Mouse (Mus musculus): ENCODE data around the gene Crtc3.

DNA sequence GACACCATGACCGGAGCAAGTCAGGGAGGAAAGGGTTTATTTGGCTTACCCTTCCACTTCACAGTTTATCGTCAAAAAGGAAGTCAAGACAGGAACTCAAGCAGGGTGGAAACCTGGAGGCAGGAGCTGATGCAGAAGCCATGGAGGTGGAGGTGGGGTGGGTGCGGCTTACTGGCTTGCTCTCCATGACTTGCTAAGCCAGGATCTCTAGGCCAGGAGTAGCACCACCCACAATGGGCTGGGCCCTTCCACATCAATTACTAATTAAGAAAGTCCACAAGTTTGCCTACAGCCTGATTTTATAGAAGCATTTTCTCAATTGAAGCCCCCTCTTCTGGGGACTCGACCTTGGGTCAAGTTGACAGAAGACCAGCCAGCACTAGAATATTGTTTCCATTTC, 15.4 kb upstream of the Crtc3 start:
- TF ChIP-seq CTCF (IDR thresholded peaks at IDR 0.05; ENCODE audit: borderline replicate concordance, control insufficient read depth, extremely low read depth, insufficient read depth, low read length, poor library complexity), result no peak
- TF ChIP-seq POLR2A (IDR thresholded peaks at IDR 0.05; ENCODE audit: control insufficient read depth, extremely low read depth, insufficient read depth, low read length, poor library complexity), result no peak

Data from thymus, adult 2 months (tissue).